Mouse (Mus musculus): ENCODE data around the gene Gsta4. TPM values are rescaled to one million over a fixed set of nuclear protein-coding genes. Genes with fewer than 3 reads are reported as not detected.

Gene Gsta4
- polyA plus RNA-seq, 1 experiment from 2014 or later: 38.4 TPM

DNA sequence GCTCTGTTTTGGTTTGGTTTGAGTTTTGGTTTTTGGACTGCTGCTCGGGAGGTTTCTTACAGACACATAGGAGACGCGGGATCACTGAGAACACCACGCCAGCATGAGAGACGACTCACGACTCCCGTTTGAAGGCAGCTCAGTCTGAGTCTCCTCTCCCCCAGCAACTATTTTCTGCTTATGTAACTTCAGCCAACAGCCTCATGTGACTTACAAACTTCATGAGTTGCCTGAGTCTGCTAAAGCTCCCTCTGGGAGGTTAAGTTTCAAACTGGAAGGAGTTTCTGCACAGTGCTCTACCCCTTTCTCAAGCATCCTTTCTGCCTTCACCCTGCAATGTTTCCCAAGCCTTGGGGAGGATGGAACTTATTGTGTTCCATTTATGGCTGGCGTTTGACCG, 3.1 kb downstream of the Gsta4 start:
- Histone ChIP-seq H3K27me3 (replicated peaks) (peaks cover 9% of the 10 kb centered on the region; the same call in 1 of the 2 replicates), H3K4me3 (replicated peaks) (no peak overlapping the region), H3K9ac (replicated peaks) (no peak overlapping the region), H3K4me1 (peaks cover 5% of the 10 kb centered on the region), H3K4me2 (no peak overlapping the region), H3K27ac (replicated peaks) (no peak overlapping the region), H3K9me3 (replicated peaks) (no peaks in the 10 kb centered on the region), H3K36me3 (no peaks in the 10 kb centered on the region)
- WGBS: 93% methylated on average over 9 of the region's 9 CpGs
- no peak for ATAC-seq (ENCODE audit: low FRiP score)

DNA sequence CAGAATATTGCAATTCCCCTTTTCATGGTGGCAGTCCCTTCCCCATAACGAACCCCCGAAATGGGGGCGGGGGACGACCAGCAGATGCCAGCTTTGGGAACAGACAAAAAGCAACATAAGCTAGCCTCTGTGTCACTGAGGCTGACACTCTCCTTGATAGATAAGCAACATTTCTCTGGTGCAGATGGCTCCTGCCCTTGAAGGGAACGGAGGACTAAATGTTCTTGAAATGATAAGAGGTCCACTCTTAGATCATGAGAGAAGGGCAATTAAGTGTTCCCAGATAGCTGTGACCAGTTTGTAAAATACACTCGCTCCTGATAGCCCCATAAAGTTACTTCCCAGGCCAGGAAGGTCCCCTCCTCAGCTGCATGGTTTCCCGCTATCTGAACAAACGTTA, 6.3 kb downstream of the Gsta4 start:
- Histone ChIP-seq H3K27me3 (replicated peaks) (peaks cover 10% of the 10 kb centered on the region; the same call in 1 of the 2 replicates), H3K36me3 (no peaks in the 10 kb centered on the region), H3K4me3 (replicated peaks) (no peak overlapping the region), H3K9me3 (replicated peaks) (no peaks in the 10 kb centered on the region), H3K4me1 (peaks cover 20% of the 10 kb centered on the region), H3K27ac (replicated peaks) (no peak overlapping the region), H3K4me2 (no peak overlapping the region), H3K9ac (replicated peaks) (no peak overlapping the region)
- WGBS: 83% methylated on average over 8 of the region's 8 CpGs
- no peak for ATAC-seq (ENCODE audit: low FRiP score)

DNA sequence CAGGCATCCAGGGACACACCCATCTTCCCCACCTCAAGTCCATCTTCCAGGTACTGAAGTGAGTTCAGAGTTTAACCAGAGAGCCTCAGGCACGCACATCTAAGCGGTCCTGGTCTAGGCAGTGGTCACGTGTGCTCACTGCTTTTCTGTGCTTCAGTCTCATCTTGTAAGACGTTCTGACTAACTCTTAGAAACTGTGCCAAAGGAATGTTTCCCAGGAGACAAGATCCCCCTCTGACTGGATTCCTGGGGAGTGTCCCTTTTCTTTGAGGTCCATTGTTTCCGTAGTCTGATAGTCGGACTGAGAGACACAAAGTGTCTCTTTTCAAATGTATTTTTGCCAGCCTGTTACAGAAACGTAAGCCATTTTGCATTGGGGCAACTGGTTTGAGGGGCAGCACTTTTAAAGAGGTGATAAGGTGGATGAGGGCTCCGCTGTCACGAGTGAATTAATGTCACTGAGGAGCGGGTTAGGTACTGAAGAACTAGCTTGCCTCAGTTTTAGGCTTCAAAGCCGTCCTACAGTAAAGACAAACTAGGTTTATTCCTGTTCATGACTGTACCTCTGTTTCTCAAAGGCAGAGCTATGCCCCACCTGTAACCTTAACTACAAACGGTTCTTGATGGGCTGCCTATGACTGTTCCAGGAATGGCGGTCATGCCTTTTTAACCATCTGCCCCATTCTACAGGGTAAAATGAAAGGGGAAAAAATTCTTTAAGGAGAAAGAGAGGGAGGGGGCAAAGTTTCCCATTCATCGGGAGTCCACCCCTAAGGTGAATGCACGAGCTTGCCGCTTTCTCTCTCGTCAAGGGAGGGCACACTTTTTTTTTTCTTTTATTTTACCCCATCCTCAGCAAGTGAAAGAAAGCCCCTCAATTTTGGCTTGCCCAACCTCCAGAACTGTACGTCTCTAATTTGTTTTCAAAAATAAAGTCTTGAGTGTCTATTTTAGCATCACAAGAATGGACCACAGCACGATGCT, 8.4 kb downstream of the Gsta4 start:
- H3K9me3 ChIP-seq (replicated peaks): no peaks in the 10 kb centered on the region
- peak overlapping the region; percentile 42 for H3K4me3 ChIP-seq (replicated peaks)
- peak; percentile 43; the same call in 1 of the 2 replicates for ATAC-seq (ENCODE audit: low FRiP score)
- peaks cover 20% of the 10 kb centered on the region for H3K4me1 ChIP-seq
- WGBS: 2% methylated on average over 19 of the region's 19 CpGs
- H3K4me2 ChIP-seq: peak overlapping the region; percentile 69
- H3K27ac ChIP-seq (replicated peaks): no peak overlapping the region
- no peaks in the 10 kb centered on the region for H3K36me3 ChIP-seq
- peaks cover 10% of the 10 kb centered on the region; the same call in 1 of the 2 replicates for H3K27me3 ChIP-seq (replicated peaks)
- H3K9ac ChIP-seq (replicated peaks): 0 out of 2 replicates have a peak overlapping the region, but pooled peaks have one; percentile 27

DNA sequence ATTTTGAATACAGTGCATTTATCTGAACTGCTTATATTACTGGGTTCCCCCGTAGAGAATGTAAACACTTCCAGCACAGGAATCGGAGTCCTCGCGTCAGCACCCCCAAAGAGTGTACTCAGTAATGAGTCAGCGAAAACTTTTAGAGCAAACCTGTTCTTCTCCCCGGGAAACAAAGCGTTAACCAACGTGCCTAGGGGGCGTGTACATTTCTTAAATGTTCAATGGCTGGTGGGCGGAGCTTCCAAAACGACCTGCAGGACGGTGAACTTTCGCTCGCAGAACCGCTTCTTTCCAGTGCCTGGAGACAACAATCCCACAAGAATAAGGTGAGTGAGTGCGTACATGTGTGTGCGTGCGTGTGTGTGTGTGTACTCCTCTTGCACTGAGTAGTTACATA, 9.2 kb downstream of the Gsta4 start:
- Histone ChIP-seq H3K36me3 (no peaks in the 10 kb centered on the region), H3K27me3 (replicated peaks) (peaks cover 10% of the 10 kb centered on the region; the same call in 1 of the 2 replicates), H3K4me3 (replicated peaks) (peak overlapping the region; percentile 42), H3K9me3 (replicated peaks) (no peaks in the 10 kb centered on the region), H3K4me1 (peaks cover 20% of the 10 kb centered on the region), H3K9ac (replicated peaks) (0 out of 2 replicates have a peak overlapping the region, but pooled peaks have one; percentile 27), H3K27ac (replicated peaks) (no peak overlapping the region), H3K4me2 (peak overlapping the region; percentile 69)
- WGBS: under 1% methylated on average over 18 of the region's 18 CpGs
- peak; percentile 62; the same call in 1 of the 2 replicates for ATAC-seq (ENCODE audit: low FRiP score)

DNA sequence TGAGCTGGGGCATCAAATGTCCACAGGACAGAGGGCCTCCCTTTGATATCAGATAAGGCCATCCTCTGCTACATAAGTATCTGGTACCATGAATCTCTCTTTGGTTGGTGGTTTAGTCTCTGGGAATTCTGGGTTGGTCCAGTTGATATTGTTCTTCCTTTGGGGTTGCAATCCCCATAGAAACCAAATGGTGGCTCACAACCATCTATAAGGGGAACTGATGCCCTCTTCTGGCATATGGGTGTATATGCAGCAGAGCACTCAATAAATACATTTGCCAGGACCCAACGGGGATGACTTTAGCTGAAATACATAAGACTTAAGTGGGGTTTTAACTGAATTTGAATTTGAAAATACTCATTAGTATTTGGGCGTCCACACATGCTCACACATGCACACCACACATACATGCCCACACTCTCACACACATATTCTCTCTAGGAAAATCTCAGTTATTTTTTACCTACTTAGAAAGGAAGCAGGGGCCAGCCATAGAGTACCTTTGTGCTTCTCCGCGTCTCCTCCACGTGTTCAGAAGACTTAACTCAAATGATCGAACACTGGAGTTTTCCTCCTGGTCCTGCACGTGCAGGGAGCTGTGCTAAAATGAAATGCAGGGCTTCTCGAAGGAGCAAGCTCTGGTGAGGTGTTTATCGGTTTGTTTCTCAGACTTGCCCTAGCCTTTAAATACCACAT, 11.5 kb downstream of the Gsta4 start:
- 0 out of 2 replicates have a peak overlapping the region, but pooled peaks have one; percentile 9 for H3K4me2 ChIP-seq
- WGBS: 50% methylated on average over 9 of the region's 9 CpGs
- peaks cover 20% of the 10 kb centered on the region for H3K4me1 ChIP-seq
- no peaks in the 10 kb centered on the region for H3K9me3 ChIP-seq (replicated peaks)
- H3K36me3 ChIP-seq: no peaks in the 10 kb centered on the region
- no peak overlapping the region for H3K9ac ChIP-seq (replicated peaks)
- no peak for ATAC-seq (ENCODE audit: low FRiP score)
- peaks cover 10% of the 10 kb centered on the region; the same call in 1 of the 2 replicates for H3K27me3 ChIP-seq (replicated peaks)
- H3K27ac ChIP-seq (replicated peaks): no peak overlapping the region
- no peak overlapping the region for H3K4me3 ChIP-seq (replicated peaks)

DNA sequence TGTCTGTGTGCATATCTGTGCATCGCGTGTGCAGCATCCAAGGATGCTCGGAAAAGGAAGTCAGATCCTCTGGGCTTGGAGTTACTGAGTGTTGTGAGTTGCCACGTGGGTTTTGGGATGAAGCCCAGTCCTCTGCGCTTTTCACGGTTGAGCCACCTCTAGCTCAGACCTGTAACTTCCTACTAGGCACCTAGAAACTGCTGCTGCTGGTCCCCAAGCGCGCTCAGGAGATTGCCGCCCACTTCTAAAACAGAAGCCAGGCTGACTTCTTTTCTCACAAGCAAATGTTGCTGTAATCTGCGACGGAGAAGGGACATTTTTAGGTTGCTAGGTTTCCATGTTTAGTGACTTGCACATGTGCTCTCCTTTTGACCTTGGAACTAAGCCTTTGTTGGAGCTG, 12.5 kb downstream of the Gsta4 start:
- H3K27ac ChIP-seq (replicated peaks): no peak overlapping the region
- no peaks in the 10 kb centered on the region for H3K36me3 ChIP-seq
- ATAC-seq (ENCODE audit: low FRiP score): no peak
- no peak overlapping the region for H3K4me2 ChIP-seq
- no peak overlapping the region for H3K4me3 ChIP-seq (replicated peaks)
- no peak overlapping the region for H3K9ac ChIP-seq (replicated peaks)
- 85% methylated on average over 11 of the region's 11 CpGs for WGBS
- no peaks in the 10 kb centered on the region for H3K9me3 ChIP-seq (replicated peaks)
- H3K4me1 ChIP-seq: peaks cover 20% of the 10 kb centered on the region
- H3K27me3 ChIP-seq (replicated peaks): peaks cover 5% of the 10 kb centered on the region; the same call in 1 of the 2 replicates

DNA sequence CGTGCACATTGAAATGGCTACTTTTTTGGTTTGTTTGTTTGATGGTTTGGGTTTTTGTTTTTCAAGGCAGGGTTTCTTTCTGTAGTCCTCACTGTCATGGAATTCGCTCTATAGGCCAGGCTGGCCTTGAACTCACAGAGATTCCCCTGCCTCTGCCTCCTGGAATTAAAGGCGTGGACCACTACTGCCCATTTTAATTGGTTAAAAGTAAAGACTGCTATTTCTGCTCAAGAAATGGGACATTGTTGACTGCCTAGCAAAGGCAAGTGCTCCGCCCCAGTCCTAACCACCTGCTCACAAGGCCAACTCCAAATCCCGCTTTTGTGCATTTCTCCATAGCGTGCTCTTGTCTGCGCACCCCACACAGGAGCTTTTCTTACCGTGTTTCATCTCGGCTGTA, 15.2 kb downstream of the Gsta4 start:
- Histone ChIP-seq H3K27me3 (replicated peaks) (no peaks in the 10 kb centered on the region), H3K4me1 (no peaks in the 10 kb centered on the region), H3K27ac (replicated peaks) (no peak overlapping the region), H3K9ac (replicated peaks) (no peak overlapping the region), H3K4me2 (no peak overlapping the region), H3K9me3 (replicated peaks) (no peaks in the 10 kb centered on the region), H3K4me3 (replicated peaks) (no peak overlapping the region), H3K36me3 (no peaks in the 10 kb centered on the region)
- ATAC-seq (ENCODE audit: low FRiP score): no peak
- WGBS: 96% methylated on average over 9 of the region's 9 CpGs

DNA sequence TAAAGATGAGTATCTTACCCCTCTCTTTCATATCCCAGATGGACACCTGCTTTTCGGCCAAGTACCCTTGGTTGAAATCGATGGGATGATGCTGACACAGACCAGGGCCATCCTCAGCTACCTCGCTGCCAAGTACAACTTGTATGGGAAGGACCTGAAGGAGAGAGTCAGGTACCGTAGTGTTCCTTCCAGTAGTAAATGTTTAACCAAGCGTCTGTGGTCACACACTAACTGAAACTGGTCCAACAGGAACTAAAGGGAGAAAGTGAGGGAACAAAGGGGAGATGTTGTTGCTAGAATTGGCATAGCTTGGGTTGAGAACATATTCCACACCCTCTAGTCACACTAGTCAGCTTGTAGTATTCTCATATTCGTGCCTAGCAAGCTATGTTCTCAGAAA, 21.6 kb downstream of the Gsta4 start:
- no peaks in the 10 kb centered on the region for H3K27me3 ChIP-seq (replicated peaks)
- H3K4me1 ChIP-seq: no peaks in the 10 kb centered on the region
- H3K9me3 ChIP-seq (replicated peaks): no peaks in the 10 kb centered on the region
- no peak overlapping the region for H3K9ac ChIP-seq (replicated peaks)
- H3K4me2 ChIP-seq: no peak overlapping the region
- H3K4me3 ChIP-seq (replicated peaks): no peak overlapping the region
- no peak overlapping the region for H3K27ac ChIP-seq (replicated peaks)
- WGBS: 89% methylated on average over 6 of the region's 6 CpGs
- no peaks in the 10 kb centered on the region for H3K36me3 ChIP-seq
- ATAC-seq (ENCODE audit: low FRiP score): no peak

DNA sequence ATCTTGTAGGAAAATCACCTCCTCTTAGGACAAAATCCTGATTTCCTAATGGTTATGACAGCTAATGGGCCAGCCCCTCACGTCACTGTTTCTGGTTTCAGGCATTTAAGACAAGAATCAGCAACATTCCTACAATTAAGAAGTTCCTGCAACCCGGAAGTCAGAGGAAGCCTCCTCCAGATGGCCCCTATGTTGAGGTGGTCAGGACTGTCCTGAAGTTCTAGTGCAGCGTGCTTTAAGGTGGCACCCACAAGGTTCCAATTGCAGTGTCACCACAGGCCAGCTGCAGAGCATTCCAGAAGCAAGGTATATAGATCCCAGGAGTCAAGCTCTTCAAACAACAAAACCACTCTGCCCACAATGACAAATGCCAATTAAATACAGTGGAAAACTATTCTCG, 26.4 kb downstream of the Gsta4 start:
- no peaks in the 10 kb centered on the region for H3K9me3 ChIP-seq (replicated peaks)
- H3K4me2 ChIP-seq: no peak overlapping the region
- no peaks in the 10 kb centered on the region for H3K4me1 ChIP-seq
- WGBS: 85% methylated on average over 4 of the region's 4 CpGs
- no peak for ATAC-seq (ENCODE audit: low FRiP score)
- H3K27me3 ChIP-seq (replicated peaks): no peaks in the 10 kb centered on the region
- no peak overlapping the region for H3K4me3 ChIP-seq (replicated peaks)
- H3K27ac ChIP-seq (replicated peaks): no peak overlapping the region
- H3K36me3 ChIP-seq: no peaks in the 10 kb centered on the region
- no peak overlapping the region for H3K9ac ChIP-seq (replicated peaks)

DNA sequence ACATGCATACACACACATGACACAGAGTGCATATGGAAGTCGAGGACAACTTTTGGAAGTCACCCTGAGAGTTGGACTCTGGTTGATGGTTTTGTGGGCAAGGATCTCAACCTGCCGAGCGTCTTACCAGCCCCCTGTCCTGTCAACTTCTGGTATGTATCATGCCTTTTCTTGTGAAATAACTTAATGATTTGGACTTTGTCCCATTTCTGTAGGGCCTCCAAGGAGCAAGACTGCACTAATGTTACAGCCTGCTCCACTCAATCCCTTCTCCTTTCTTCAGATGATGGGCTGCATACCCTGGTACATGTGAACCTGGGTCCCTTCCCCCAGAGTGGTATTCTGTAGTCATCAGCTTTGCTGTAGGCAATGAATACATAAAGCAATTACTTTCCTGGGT, 27.5 kb downstream of the Gsta4 start:
- Histone ChIP-seq H3K4me3 (replicated peaks) (no peak overlapping the region), H3K9me3 (replicated peaks) (no peaks in the 10 kb centered on the region), H3K36me3 (no peaks in the 10 kb centered on the region), H3K27ac (replicated peaks) (no peak overlapping the region), H3K4me2 (no peak overlapping the region), H3K27me3 (replicated peaks) (no peaks in the 10 kb centered on the region), H3K4me1 (no peaks in the 10 kb centered on the region), H3K9ac (replicated peaks) (no peak overlapping the region)
- WGBS: 97% methylated on average over 3 of the region's 3 CpGs
- ATAC-seq (ENCODE audit: low FRiP score): no peak

DNA sequence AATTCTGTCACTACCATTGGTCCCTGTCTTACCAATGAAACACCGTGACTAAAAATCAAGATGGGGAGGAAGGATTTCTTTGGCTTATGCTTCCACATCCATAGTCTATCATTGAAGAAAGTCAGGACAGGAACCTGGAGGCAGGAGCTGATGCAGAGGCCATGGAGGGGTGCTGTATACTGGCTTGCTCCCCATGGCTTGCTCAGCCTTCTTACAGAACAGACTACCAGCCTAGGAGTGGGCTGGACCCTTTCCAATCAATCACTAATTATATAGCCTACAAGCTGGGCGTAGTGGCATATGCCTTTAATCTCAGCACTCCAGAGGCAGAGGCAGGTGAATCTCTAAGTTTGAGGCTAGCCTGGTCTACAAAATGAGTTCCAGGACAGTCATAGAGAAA, 28.2 kb downstream of the Gsta4 start:
- H3K9ac ChIP-seq (replicated peaks): no peak overlapping the region
- ATAC-seq (ENCODE audit: low FRiP score): no peak
- WGBS: 93% methylated on average over 2 of the region's 2 CpGs
- H3K4me2 ChIP-seq: no peak overlapping the region
- no peaks in the 10 kb centered on the region for H3K9me3 ChIP-seq (replicated peaks)
- H3K27me3 ChIP-seq (replicated peaks): no peaks in the 10 kb centered on the region
- no peaks in the 10 kb centered on the region for H3K4me1 ChIP-seq
- no peak overlapping the region for H3K4me3 ChIP-seq (replicated peaks)
- no peaks in the 10 kb centered on the region for H3K36me3 ChIP-seq
- no peak overlapping the region for H3K27ac ChIP-seq (replicated peaks)

Measured in neural tube, embryonic 15.5 days (tissue).